Mouse (Mus musculus) neural tube, embryonic 12.5 days (tissue): ENCODE data around the gene Tff2. TPM values are rescaled to one million over a fixed set of nuclear protein-coding genes. Genes with fewer than 3 reads are reported as not detected.

Source experiments
- ATAC-seq: fragments of 200-750 bp; cut with Nextera tagmentation; 2 replicates; pipeline ENCODE4 v1.8.0; 2017; ENCODE audit warnings: low read depth, mild to moderate bottlenecking, moderate TSS enrichment, moderate library complexity; ENCODE audit not compliant: low FRiP score
- H3K27ac ChIP-seq: fragments of 300-500 bp; sonication (generic); 2 replicates; pipeline ENCODE4 v1.5.1; 2016
- H3K27me3 ChIP-seq: fragments of 300-500 bp; sonication (generic); replicated peaks from 2 replicates; pipeline ENCODE4 v1.6.1; 2016; ENCODE audit warnings: mild to moderate bottlenecking
- H3K36me3 ChIP-seq: fragments of 300-500 bp; sonication (generic); 2 replicates; pipeline ENCODE4 v1.6.1; 2016; ENCODE audit warnings: mild to moderate bottlenecking
- H3K4me1 ChIP-seq: fragments of 300-500 bp; sonication (generic); 2 replicates; pipeline ENCODE4 v1.6.1; 2016
- H3K4me2 ChIP-seq: fragments of 300-500 bp; sonication (generic); replicated peaks from 2 replicates; pipeline ENCODE4 v1.6.1; 2016; ENCODE audit warnings: mild to moderate bottlenecking
- H3K4me3 ChIP-seq: fragments of 300-500 bp; sonication (generic); 2 replicates; pipeline ENCODE4 v1.5.1; 2016
- H3K9ac ChIP-seq: fragments of 300-500 bp; sonication (generic); 2 replicates; pipeline ENCODE4 v1.6.1; 2016; ENCODE audit warnings: mild to moderate bottlenecking
- H3K9me3 ChIP-seq: fragments of 300-500 bp; sonication (generic); 2 replicates; pipeline ENCODE4 v1.6.1; 2016; ENCODE audit warnings: mild to moderate bottlenecking
- WGBS: fragments of 180-500 bp; shearing (Covaris S2); methylation state at CpG from one replicate; pipeline ENCODE4 v1.1.7; 2016; 5-methylcytosine and 5-hydroxymethylcytosine counted together
- polyA plus RNA-seq: library from polyadenylated mRNA; unstranded; fragments of >200 nt; fragmentation: Nextera tagmentation; extraction: Ambion mirVana; gene quantifications from 2 replicates; pipeline ENCODE4 v1.2.1, GENCODE M21; 2016

Tff2 gene
- polyA plus RNA-seq, 1 experiment from 2014 or later = not detected

DNA sequence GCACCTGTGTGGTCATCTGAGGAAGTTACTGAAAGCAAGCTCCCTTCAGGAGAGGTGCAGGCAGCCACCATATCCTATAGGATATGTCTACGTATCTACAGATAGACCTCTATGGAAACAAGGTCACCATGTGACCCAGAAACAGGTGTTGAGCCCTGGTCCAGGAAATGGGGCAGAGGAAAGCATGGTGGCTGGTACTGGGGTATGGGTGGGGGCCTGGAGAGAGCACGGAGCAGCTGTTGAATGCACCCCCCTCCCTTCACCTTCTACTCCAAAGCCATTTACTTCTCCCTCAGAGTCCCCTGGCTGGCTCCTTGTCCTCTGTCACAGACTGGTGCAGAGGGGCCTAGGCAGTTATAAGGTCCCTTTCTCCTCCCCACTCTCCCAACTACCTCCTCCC lies 19.7 kb upstream of the Tff2 start:
- no peak overlapping the region for H3K4me2 ChIP-seq
- WGBS = 91% methylated on average over 2 of the region's 2 CpGs
- H3K9ac ChIP-seq = no peak overlapping the region
- H3K27me3 ChIP-seq = no peaks in the 10 kb centered on the region
- ATAC-seq = no peak
- no peak overlapping the region for H3K27ac ChIP-seq
- no peaks in the 10 kb centered on the region for H3K9me3 ChIP-seq
- no peak overlapping the region for H3K4me3 ChIP-seq
- no peaks in the 10 kb centered on the region for H3K4me1 ChIP-seq
- H3K36me3 ChIP-seq = no peaks in the 10 kb centered on the region

DNA sequence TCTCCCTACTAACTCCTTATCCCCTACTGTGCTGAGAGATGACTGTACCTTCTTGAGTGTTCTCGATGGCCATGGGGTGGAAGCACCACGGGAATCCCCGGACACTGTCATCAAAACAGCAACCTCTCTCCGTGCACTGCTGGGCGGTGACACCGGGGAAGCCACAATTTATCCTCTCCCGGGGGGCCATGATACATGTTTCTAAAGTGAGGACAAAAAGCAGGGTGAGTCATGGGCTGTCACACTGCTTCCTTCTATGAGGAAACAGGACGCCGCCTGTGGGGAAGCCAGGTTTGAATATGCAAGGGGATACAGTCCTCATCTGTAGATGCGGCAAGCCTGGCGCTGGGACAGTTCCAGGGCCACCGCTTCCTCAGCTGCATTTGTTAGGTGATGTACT lies 18.5 kb upstream of the Tff2 start:
- H3K4me2 ChIP-seq = no peak overlapping the region
- H3K9ac ChIP-seq = no peak overlapping the region
- WGBS = 87% methylated on average over 12 of the region's 12 CpGs
- H3K9me3 ChIP-seq = no peaks in the 10 kb centered on the region
- H3K36me3 ChIP-seq = no peaks in the 10 kb centered on the region
- no peaks in the 10 kb centered on the region for H3K27me3 ChIP-seq
- no peak for ATAC-seq
- no peaks in the 10 kb centered on the region for H3K4me1 ChIP-seq
- H3K4me3 ChIP-seq = no peak overlapping the region
- no peak overlapping the region for H3K27ac ChIP-seq

DNA sequence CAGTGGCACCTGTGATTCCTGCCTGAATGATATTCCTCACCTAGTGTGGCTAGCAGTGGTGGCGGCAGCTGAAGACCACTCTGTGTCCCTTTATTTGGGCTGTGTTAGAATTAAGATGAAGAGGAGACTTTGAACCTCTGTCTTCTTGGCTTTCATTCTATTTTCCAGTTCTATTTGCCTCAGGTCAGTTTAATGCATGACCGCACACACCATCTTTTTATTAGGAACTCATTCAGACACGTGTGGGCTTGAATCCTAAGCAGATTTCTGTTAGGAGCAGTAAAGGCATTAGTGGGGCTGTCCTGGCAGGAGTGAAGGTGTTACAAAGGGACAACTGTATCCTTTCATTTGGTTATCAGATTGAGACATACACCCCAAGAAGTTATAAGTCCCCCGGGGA lies 16.2 kb upstream of the Tff2 start:
- Histone ChIP-seq H3K9me3 (no peaks in the 10 kb centered on the region), H3K9ac (no peak overlapping the region), H3K36me3 (no peaks in the 10 kb centered on the region), H3K27me3 (no peaks in the 10 kb centered on the region), H3K4me1 (no peaks in the 10 kb centered on the region), H3K4me2 (no peak overlapping the region), H3K4me3 (no peak overlapping the region), H3K27ac (no peak overlapping the region)
- 73% methylated on average over 4 of the region's 4 CpGs for WGBS
- ATAC-seq = no peak

DNA sequence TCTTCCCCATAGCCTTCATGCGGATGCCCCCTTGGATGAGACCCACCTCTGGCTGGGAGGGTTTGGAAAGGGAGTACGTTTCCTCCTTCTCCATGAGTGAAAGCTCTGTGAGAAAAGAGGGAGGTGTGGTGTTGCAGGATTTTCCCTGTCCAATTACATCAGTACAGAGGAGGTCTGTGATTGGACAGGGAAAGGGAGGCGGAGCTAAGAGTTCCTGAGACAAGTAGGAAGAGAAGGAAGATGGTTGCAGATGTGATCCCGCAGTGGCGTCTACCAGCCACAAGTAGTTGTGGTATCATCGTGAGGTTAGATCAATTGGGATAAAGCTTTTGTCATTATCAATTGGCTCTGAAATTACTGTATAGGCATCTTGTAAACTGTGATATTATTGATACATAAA lies 13.8 kb upstream of the Tff2 start:
- H3K9me3 ChIP-seq = no peaks in the 10 kb centered on the region
- H3K9ac ChIP-seq = no peak overlapping the region
- H3K27ac ChIP-seq = no peak overlapping the region
- H3K27me3 ChIP-seq = no peaks in the 10 kb centered on the region
- no peaks in the 10 kb centered on the region for H3K36me3 ChIP-seq
- H3K4me1 ChIP-seq = no peaks in the 10 kb centered on the region
- no peak overlapping the region for H3K4me3 ChIP-seq
- WGBS = 79% methylated on average over 6 of the region's 6 CpGs
- no peak overlapping the region for H3K4me2 ChIP-seq
- ATAC-seq = no peak

DNA sequence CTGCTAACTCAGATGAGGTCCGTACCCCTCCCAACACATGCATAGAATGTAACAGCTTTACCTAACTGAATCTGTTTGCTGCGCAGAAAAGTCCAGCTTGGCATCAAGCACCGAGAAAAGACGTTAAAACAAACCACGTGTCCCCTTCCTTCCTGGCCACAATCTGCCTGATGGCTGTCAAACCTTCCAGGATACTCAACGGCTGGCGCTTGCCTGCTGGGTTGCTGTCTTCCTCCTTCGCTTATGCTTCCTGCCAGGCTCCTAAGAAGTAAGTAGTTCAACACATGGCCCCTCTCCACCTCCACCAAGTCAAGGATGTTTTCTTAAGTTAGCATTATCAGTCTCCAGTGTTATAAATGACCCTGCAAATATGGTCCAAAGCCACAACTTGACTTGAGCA lies 9.7 kb upstream of the Tff2 start:
- H3K36me3 ChIP-seq = no peaks in the 10 kb centered on the region
- H3K9me3 ChIP-seq = no peaks in the 10 kb centered on the region
- ATAC-seq = no peak
- H3K9ac ChIP-seq = no peak overlapping the region
- H3K27me3 ChIP-seq = no peaks in the 10 kb centered on the region
- no peak overlapping the region for H3K4me2 ChIP-seq
- no peaks in the 10 kb centered on the region for H3K4me1 ChIP-seq
- 85% methylated on average over 8 of the region's 8 CpGs for WGBS
- no peak overlapping the region for H3K4me3 ChIP-seq
- H3K27ac ChIP-seq = no peak overlapping the region

DNA sequence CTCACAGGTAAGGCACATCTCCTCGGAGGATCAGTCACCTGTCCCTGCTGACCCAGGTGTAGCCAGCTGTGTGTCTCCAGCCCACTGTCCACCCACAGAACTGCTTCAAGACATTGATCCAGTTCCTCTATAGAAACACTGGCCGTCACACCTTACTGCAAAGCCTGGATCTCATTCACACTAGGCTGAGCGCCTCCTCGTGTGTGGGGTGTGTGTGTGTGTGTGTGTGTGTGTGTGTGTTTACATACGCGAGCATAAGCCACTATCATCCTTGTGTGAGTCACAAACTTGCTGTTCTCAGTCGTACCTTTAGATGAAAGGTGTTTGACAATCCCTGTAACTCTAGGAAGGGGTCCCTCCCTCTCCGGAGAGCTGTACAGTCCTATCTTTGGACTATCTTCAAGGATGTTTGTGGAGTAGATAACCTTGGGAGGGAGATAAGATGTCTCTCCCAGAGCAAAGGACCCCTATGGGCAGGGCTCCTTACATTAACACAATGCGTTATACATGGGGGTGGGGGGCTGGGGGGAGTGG lies 9.0 kb upstream of the Tff2 start:
- 87% methylated on average over 9 of the region's 9 CpGs for WGBS
- H3K36me3 ChIP-seq = no peaks in the 10 kb centered on the region
- no peaks in the 10 kb centered on the region for H3K27me3 ChIP-seq
- no peaks in the 10 kb centered on the region for H3K9me3 ChIP-seq
- no peak overlapping the region for H3K9ac ChIP-seq
- H3K27ac ChIP-seq = no peak overlapping the region
- H3K4me3 ChIP-seq = no peak overlapping the region
- H3K4me2 ChIP-seq = no peak overlapping the region
- no peak for ATAC-seq
- H3K4me1 ChIP-seq = no peaks in the 10 kb centered on the region

DNA sequence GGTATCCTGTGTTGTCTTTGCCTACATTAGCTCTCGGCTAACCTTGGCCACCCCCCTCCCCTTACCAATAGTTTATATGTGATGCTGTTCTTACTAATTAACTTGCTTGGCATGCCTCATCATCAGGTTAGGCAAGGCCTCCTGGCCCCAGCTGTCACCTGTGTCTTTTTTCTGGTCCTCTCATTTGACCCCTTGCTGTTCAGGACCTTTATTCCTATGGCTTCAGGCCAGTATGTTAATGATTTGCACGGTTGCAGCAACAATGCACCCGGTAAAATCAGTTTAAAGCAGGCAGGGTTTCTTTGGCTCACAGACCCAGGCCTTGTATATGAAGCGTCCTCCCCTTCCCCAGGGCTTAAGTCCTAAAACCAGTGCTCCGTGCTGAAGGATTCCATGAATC lies 8.4 kb upstream of the Tff2 start:
- H3K27ac ChIP-seq = no peak overlapping the region
- no peaks in the 10 kb centered on the region for H3K9me3 ChIP-seq
- no peaks in the 10 kb centered on the region for H3K27me3 ChIP-seq
- H3K36me3 ChIP-seq = no peaks in the 10 kb centered on the region
- H3K4me3 ChIP-seq = no peak overlapping the region
- H3K9ac ChIP-seq = no peak overlapping the region
- ATAC-seq = no peak
- 58% methylated on average over 5 of the region's 5 CpGs for WGBS
- no peaks in the 10 kb centered on the region for H3K4me1 ChIP-seq
- H3K4me2 ChIP-seq = no peak overlapping the region

DNA sequence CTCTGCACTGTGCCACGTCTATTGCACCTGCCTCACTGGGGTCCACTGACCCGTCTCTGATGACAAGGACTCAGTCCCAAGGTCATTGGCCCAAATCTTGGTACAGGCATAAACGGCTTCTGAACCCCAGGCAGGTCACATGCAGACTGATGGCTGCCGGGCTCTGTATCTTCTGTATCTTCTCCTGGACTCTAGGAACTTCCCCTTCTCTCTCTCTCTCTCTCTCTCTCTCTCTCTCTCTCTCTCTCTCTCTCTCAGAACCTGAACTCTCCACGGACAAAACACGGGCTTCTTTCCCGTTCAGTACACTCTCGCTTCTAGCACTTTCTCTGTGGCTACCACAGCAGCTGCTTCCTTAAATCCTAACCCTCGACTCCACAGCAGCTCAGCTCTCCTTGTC lies 1.9 kb upstream of the Tff2 start:
- no peak overlapping the region for H3K4me2 ChIP-seq
- H3K9me3 ChIP-seq = no peaks in the 10 kb centered on the region
- no peak overlapping the region for H3K27ac ChIP-seq
- H3K9ac ChIP-seq = no peak overlapping the region
- no peaks in the 10 kb centered on the region for H3K4me1 ChIP-seq
- H3K4me3 ChIP-seq = no peak overlapping the region
- H3K27me3 ChIP-seq = no peaks in the 10 kb centered on the region
- 87% methylated on average over 9 of the region's 9 CpGs for WGBS
- ATAC-seq = no peak
- H3K36me3 ChIP-seq = no peaks in the 10 kb centered on the region

DNA sequence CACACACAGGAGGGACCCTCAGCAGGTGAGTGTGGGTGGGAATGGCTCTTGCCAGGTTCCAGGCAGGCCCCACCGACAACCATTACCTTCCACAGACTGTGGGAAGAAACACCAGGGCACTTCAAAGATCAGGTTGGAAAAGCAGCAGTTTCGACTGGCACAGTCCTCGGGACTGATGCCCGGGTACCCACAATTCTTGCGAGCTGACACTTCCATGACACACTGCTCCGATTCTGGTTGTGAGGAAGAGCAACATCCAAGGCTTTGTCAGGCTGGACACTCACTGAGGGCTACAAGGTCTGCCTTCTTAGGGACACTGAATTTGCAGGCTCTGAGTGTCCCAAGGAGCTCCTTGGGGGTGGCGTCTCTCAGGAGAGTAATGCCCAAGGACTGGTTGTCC lies 2.0 kb downstream of the Tff2 start:
- H3K4me2 ChIP-seq = no peak overlapping the region
- H3K27me3 ChIP-seq = no peaks in the 10 kb centered on the region
- 91% methylated on average over 7 of the region's 7 CpGs for WGBS
- no peaks in the 10 kb centered on the region for H3K36me3 ChIP-seq
- no peaks in the 10 kb centered on the region for H3K4me1 ChIP-seq
- no peak for ATAC-seq
- no peak overlapping the region for H3K27ac ChIP-seq
- no peaks in the 10 kb centered on the region for H3K9me3 ChIP-seq
- H3K4me3 ChIP-seq = no peak overlapping the region
- H3K9ac ChIP-seq = no peak overlapping the region

DNA sequence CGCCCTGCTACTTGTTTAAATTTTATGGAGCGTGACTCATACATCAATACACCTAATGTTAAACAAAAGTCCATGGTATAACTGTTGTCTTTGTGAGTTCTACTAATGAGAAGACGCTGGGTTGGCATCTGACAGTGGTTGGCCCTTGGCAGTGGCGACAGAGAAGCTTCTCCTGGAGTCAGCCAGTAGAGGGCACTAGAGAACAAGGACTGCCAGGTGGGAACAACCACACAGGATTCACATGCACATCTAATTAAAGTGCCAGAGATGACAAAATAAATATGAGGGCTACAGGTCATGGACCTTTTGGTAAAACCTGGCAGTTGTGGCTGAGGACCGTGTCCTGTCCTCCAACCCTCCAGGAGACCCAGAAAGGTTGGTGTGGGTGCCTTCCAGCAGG lies 5.7 kb downstream of the Tff2 start:
- Histone ChIP-seq H3K4me2 (no peak overlapping the region), H3K27me3 (no peaks in the 10 kb centered on the region), H3K4me3 (no peak overlapping the region), H3K4me1 (no peaks in the 10 kb centered on the region), H3K27ac (no peak overlapping the region), H3K36me3 (no peaks in the 10 kb centered on the region), H3K9me3 (no peaks in the 10 kb centered on the region), H3K9ac (no peak overlapping the region)
- 17% methylated on average over 5 of the region's 5 CpGs for WGBS
- no peak for ATAC-seq

DNA sequence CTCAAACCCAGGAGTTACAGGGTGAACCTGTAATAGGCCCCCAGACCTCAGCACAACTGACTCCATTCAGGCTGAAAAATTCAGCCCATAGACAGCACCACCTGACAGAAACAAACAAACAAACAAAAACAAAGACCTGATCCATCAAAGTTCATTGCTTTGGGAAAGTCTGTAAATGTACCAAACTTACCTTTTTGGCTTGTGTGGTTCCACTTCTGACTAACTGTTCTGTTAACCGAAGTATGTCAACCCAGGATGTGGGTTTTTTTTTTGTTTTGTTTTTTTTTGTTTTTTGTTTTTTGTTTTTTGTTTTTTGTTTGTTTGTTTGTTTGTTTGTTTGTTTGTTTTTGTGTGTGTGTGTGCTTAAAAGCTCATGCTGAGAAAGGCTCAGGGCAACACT lies 7.3 kb downstream of the Tff2 start:
- no peaks in the 10 kb centered on the region for H3K27me3 ChIP-seq
- no peaks in the 10 kb centered on the region for H3K4me1 ChIP-seq
- H3K27ac ChIP-seq = no peak overlapping the region
- no peaks in the 10 kb centered on the region for H3K36me3 ChIP-seq
- no peak for ATAC-seq
- no peaks in the 10 kb centered on the region for H3K9me3 ChIP-seq
- no peak overlapping the region for H3K9ac ChIP-seq
- WGBS = 84% methylated on average over 1 of the region's 1 CpGs
- no peak overlapping the region for H3K4me3 ChIP-seq
- no peak overlapping the region for H3K4me2 ChIP-seq

DNA sequence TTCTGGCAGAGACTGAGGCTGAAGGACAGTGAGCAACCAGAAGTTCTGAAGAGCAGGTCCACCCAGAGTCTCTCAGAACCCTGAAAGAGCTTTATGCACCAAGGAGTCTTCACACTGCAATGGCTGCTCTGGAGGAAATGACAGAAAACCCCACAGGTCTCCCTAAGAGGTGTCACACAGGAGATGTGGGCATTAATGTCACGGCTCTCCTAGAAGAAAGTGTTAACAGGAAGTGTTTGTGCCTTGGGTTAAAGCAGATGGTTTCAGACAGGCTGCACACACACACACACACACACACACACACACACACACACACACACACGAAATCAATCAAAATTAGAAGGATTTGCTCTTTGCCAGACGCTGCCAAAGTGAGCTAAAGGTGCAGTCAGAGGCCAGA lies 7.8 kb downstream of the Tff2 start:
- Histone ChIP-seq H3K9ac (no peak overlapping the region), H3K4me1 (no peaks in the 10 kb centered on the region), H3K27me3 (no peaks in the 10 kb centered on the region), H3K4me2 (no peak overlapping the region), H3K27ac (no peak overlapping the region), H3K36me3 (no peaks in the 10 kb centered on the region), H3K4me3 (no peak overlapping the region), H3K9me3 (no peaks in the 10 kb centered on the region)
- no peak for ATAC-seq
- WGBS = 64% methylated on average over 3 of the region's 3 CpGs

DNA sequence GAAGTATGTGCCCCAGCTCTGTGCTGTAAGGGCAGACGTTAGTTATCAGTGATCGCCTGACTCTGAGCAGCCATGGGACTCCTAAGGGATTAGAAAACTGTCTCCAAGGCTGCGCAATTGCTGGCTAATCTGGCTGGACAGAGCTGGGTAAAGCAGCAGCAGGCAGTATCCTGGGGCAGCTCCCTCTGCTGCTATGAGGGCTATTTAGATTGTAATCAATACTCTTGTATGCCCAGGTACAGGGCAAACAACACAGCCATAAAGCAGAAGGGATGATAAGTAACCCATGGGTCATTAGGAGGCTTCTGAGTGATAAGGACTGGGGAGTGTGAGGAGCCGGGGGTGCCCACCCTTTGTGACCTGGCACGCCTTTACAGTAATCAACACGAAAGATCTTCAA lies 9.2 kb downstream of the Tff2 start:
- H3K9ac ChIP-seq = no peak overlapping the region
- no peak overlapping the region for H3K27ac ChIP-seq
- H3K4me3 ChIP-seq = no peak overlapping the region
- no peaks in the 10 kb centered on the region for H3K9me3 ChIP-seq
- no peak overlapping the region for H3K4me2 ChIP-seq
- WGBS = 86% methylated on average over 6 of the region's 6 CpGs
- no peaks in the 10 kb centered on the region for H3K4me1 ChIP-seq
- no peak for ATAC-seq
- no peaks in the 10 kb centered on the region for H3K27me3 ChIP-seq
- no peaks in the 10 kb centered on the region for H3K36me3 ChIP-seq
